Mouse (Mus musculus): ENCODE measurements at regions not wholly inside any gene's neighbourhood (a gene's known extent, or its start where the extent isn't known, plus 50 kb on each side); places are given as distances from the start of the nearest gene placed in this dataset.

DNA sequence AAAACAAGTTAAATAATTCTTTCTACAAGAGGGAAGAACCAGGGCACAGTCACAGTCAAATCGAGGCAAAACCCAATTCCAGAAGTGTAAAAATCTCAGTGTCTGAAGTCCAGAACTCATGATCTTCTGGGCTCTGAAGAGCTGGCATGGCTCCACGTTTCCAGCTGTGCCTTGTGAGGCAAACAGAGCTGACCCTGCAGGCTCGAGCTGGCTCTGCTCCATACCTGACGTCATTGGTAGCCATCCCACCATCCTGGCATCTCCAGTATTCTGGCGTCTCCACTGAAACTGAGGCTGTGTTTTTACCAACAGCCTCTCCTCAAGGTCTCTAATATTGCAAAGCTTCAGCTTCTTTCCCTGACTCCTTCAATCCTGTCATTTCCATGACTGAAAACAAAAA lies 373.4 kb downstream of the Pmp22 start:
- H3K36me3 ChIP-seq (replicated peaks; ENCODE audit: low read length) = no peaks in the 10 kb centered on the region
- TF ChIP-seq GATA1 (IDR thresholded peaks at IDR 0.05; ENCODE audit: borderline replicate concordance, low read length) = no peak
- no peak for TF ChIP-seq FLI1 (IDR thresholded peaks at IDR 0.05; ENCODE audit: low read length)
- H3K27me3 ChIP-seq (replicated peaks) = no peaks in the 10 kb centered on the region
- peaks cover 16% of the 10 kb centered on the region for H3K9me3 ChIP-seq
- no peak overlapping the region for H3K4me3 ChIP-seq (replicated peaks)
- no peaks in the 10 kb centered on the region for H3K4me1 ChIP-seq

GRCm38 (mm10) chr11:63507387-63507786 lies 378.6 kb downstream of the Pmp22 start:
- no peaks in the 10 kb centered on the region for H3K27me3 ChIP-seq (replicated peaks)
- H3K4me1 ChIP-seq = no peaks in the 10 kb centered on the region
- no peaks in the 10 kb centered on the region for H3K36me3 ChIP-seq (replicated peaks; ENCODE audit: low read length)
- no peak overlapping the region for H3K4me3 ChIP-seq (replicated peaks)
- H3K9me3 ChIP-seq = peaks cover 17% of the 10 kb centered on the region
- TF ChIP-seq FLI1 (IDR thresholded peaks at IDR 0.05; ENCODE audit: low read length) (no peak), GATA1 (IDR thresholded peaks at IDR 0.05; ENCODE audit: borderline replicate concordance, low read length) (no peak)

DNA sequence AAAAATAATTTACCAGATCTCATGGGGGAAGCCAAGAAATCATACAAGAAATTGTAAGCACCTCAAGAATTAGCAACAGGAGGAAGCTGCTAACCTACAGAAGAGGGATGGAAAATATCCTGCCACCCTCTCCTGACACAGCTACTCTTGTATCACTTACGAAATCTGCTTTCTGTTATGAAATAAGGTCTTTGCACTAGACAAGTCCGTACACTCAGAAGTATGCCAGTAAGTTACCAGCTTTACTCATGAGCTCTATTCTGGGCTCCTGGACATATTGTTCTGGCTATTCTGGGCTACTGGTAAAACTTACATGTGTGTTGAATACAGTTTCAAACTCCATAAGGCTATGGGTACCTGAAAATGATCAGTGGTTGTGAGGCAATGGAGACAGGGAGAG lies 379.9 kb downstream of the Pmp22 start:
- H3K4me3 ChIP-seq (replicated peaks) = no peak overlapping the region
- no peak for TF ChIP-seq GATA1 (IDR thresholded peaks at IDR 0.05; ENCODE audit: borderline replicate concordance, low read length)
- TF ChIP-seq FLI1 (IDR thresholded peaks at IDR 0.05; ENCODE audit: low read length) = no peak
- H3K36me3 ChIP-seq (replicated peaks; ENCODE audit: low read length) = no peaks in the 10 kb centered on the region
- H3K4me1 ChIP-seq = no peaks in the 10 kb centered on the region
- no peaks in the 10 kb centered on the region for H3K27me3 ChIP-seq (replicated peaks)
- peaks cover 11% of the 10 kb centered on the region for H3K9me3 ChIP-seq

DNA sequence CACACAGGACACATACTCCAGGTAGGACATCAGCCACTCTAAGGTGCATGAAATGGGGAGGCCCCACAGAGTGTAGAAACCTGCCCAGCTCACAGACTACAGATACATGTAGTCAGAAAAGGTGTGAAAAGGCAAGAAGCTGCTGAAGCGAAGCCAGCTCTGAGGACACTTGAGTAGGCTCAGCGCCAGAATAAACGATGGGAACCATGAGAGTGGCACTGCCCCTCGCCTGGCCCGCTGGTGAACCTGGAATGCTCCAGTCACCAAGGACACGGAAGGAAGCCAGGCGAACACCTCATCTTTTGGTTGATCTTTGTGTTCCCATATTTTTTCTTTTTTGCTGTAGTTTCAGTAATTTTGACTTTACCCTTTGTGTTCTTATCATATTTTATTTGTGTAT lies 381.8 kb downstream of the Pmp22 start:
- Histone ChIP-seq H3K27me3 (replicated peaks) (no peaks in the 10 kb centered on the region), H3K4me3 (replicated peaks) (no peak overlapping the region), H3K4me1 (no peaks in the 10 kb centered on the region), H3K9me3 (peaks cover 14% of the 10 kb centered on the region), H3K36me3 (replicated peaks; ENCODE audit: low read length) (no peaks in the 10 kb centered on the region)
- no peak for TF ChIP-seq FLI1 (IDR thresholded peaks at IDR 0.05; ENCODE audit: low read length)
- TF ChIP-seq GATA1 (IDR thresholded peaks at IDR 0.05; ENCODE audit: borderline replicate concordance, low read length) = no peak

DNA sequence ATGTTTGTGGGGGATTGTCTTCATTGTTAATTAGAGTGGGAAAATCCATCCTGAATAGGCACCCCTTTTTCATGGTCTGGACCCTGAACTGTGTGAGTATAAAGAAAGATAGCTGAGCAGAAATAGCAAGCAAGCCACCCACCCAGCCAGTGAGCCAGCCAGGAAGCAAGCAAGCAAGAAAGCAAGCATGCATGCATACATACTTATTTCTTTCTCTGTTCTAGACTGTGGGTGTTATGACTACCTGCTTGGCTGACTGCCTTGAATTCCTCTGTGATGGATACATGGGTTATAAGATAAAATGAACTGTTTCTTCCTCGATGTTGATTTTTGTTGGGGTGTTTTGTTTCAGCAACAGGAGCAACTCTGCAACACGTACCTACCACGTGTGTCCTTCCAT lies 385.8 kb downstream of the Pmp22 start:
- no peak for TF ChIP-seq GATA1 (IDR thresholded peaks at IDR 0.05; ENCODE audit: borderline replicate concordance, low read length)
- no peak for TF ChIP-seq FLI1 (IDR thresholded peaks at IDR 0.05; ENCODE audit: low read length)
- Histone ChIP-seq H3K4me1 (no peaks in the 10 kb centered on the region), H3K9me3 (peaks cover 18% of the 10 kb centered on the region), H3K4me3 (replicated peaks) (no peak overlapping the region), H3K36me3 (replicated peaks; ENCODE audit: low read length) (no peaks in the 10 kb centered on the region), H3K27me3 (replicated peaks) (no peaks in the 10 kb centered on the region)

GRCm38 (mm10) chr11:63518847-63519246 lies 390.1 kb downstream of the Pmp22 start:
- no peaks in the 10 kb centered on the region for H3K36me3 ChIP-seq (replicated peaks; ENCODE audit: low read length)
- no peak for TF ChIP-seq FLI1 (IDR thresholded peaks at IDR 0.05; ENCODE audit: low read length)
- no peak for TF ChIP-seq GATA1 (IDR thresholded peaks at IDR 0.05; ENCODE audit: borderline replicate concordance, low read length)
- H3K4me1 ChIP-seq = no peaks in the 10 kb centered on the region
- no peaks in the 10 kb centered on the region for H3K27me3 ChIP-seq (replicated peaks)
- H3K9me3 ChIP-seq = peaks cover 19% of the 10 kb centered on the region
- no peak overlapping the region for H3K4me3 ChIP-seq (replicated peaks)

GRCm38 (mm10) chr11:63524254-63524653 lies 395.5 kb downstream of the Pmp22 start:
- TF ChIP-seq GATA1 (IDR thresholded peaks at IDR 0.05; ENCODE audit: borderline replicate concordance, low read length) = no peak
- no peak for TF ChIP-seq FLI1 (IDR thresholded peaks at IDR 0.05; ENCODE audit: low read length)
- Histone ChIP-seq H3K27me3 (replicated peaks) (no peaks in the 10 kb centered on the region), H3K4me1 (no peaks in the 10 kb centered on the region), H3K4me3 (replicated peaks) (no peak overlapping the region), H3K9me3 (peaks cover 22% of the 10 kb centered on the region), H3K36me3 (replicated peaks; ENCODE audit: low read length) (no peaks in the 10 kb centered on the region)

DNA sequence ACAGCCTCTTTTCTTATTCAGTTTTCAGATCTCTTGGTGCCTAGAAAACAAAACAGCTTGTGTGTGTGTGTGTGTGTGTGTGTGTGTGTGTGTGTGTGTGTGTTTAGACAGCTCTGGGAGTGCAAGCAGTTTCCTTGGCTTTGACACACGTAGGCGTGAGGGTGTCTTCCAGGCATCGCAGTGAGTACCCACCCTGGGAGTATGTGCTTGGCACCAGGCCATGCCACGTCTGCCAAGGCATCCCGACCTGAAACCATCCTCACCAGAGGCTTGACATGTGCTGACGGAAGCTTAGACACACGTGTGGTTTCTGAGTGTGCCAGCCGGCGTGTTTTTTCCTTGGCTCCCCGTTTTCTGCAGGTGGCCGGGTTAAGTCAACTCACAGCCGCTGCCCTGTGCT lies 396.6 kb downstream of the Pmp22 start:
- no peak overlapping the region for H3K4me3 ChIP-seq (replicated peaks)
- no peaks in the 10 kb centered on the region for H3K36me3 ChIP-seq (replicated peaks; ENCODE audit: low read length)
- TF ChIP-seq FLI1 (IDR thresholded peaks at IDR 0.05; ENCODE audit: low read length) = no peak
- TF ChIP-seq GATA1 (IDR thresholded peaks at IDR 0.05; ENCODE audit: borderline replicate concordance, low read length) = no peak
- H3K27me3 ChIP-seq (replicated peaks) = no peaks in the 10 kb centered on the region
- no peaks in the 10 kb centered on the region for H3K4me1 ChIP-seq
- H3K9me3 ChIP-seq = peaks cover 22% of the 10 kb centered on the region

GRCm38 (mm10) chr11:63525956-63526355 lies 396.1 kb downstream of the Hs3st3b1 start:
- Histone ChIP-seq H3K36me3 (replicated peaks; ENCODE audit: low read length) (no peaks in the 10 kb centered on the region), H3K4me3 (replicated peaks) (no peak overlapping the region), H3K9me3 (peaks cover 22% of the 10 kb centered on the region), H3K4me1 (no peaks in the 10 kb centered on the region), H3K27me3 (replicated peaks) (no peaks in the 10 kb centered on the region)
- TF ChIP-seq FLI1 (IDR thresholded peaks at IDR 0.05; ENCODE audit: low read length) = no peak
- TF ChIP-seq GATA1 (IDR thresholded peaks at IDR 0.05; ENCODE audit: borderline replicate concordance, low read length) = no peak

DNA sequence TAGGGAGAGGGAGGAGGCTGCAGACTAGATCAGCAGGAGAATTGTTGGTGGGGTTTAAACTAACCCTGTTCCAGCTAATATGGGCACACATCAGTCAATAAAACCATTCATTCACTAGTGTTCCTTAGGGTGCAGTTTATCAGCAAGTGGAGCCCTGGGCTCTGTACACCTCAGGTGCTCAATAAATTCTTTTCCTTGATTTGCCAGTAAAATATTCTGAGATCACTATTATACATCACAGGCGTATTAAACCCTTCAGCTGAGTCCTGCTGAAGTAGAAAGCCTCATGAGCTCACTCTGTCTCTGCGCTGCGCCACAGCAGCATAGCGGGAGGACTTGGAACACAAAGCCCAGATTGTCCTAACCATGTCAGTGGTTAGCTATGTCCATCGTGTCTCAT lies 389.3 kb downstream of the Hs3st3b1 start:
- Histone ChIP-seq H3K9me3 (peaks cover 22% of the 10 kb centered on the region), H3K4me3 (replicated peaks) (no peak overlapping the region), H3K27me3 (replicated peaks) (no peaks in the 10 kb centered on the region), H3K36me3 (replicated peaks; ENCODE audit: low read length) (no peaks in the 10 kb centered on the region), H3K4me1 (no peaks in the 10 kb centered on the region)
- no peak for TF ChIP-seq GATA1 (IDR thresholded peaks at IDR 0.05; ENCODE audit: borderline replicate concordance, low read length)
- no peak for TF ChIP-seq FLI1 (IDR thresholded peaks at IDR 0.05; ENCODE audit: low read length)

GRCm38 (mm10) chr11:63533555-63534200 lies 388.4 kb downstream of the Hs3st3b1 start:
- H3K4me3 ChIP-seq (replicated peaks) = no peak overlapping the region
- no peaks in the 10 kb centered on the region for H3K4me1 ChIP-seq
- no peaks in the 10 kb centered on the region for H3K27me3 ChIP-seq (replicated peaks)
- TF ChIP-seq FLI1 (IDR thresholded peaks at IDR 0.05; ENCODE audit: low read length) (no peak), GATA1 (IDR thresholded peaks at IDR 0.05; ENCODE audit: borderline replicate concordance, low read length) (no peak)
- peaks cover 24% of the 10 kb centered on the region for H3K9me3 ChIP-seq
- no peaks in the 10 kb centered on the region for H3K36me3 ChIP-seq (replicated peaks; ENCODE audit: low read length)
